Mouse (Mus musculus) forebrain, postnatal 0 days (tissue): ENCODE data around the gene March6. TPM values are rescaled to one million over a fixed set of nuclear protein-coding genes. Genes with fewer than 3 reads are reported as not detected.

Experiments
- ATAC-seq: fragments of 200-750 bp; cut with Nextera tagmentation; 2 replicates; pipeline ENCODE4 v1.8.0; 2017; ENCODE audit warnings: mild to moderate bottlenecking, moderate library complexity
- DNase-seq: peaks from one replicate; pipeline ENCODE4 v3.0.0-alpha.2; 2015
- H3K27ac ChIP-seq: fragments of 300-500 bp; sonication (generic); 2 replicates; pipeline ENCODE4 v1.5.1; 2014; ENCODE audit warnings: low read depth, mild to moderate bottlenecking, antibody characterized with exemption, low read length, moderate library complexity, mixed read lengths
- H3K27me3 ChIP-seq: fragments of 300-500 bp; sonication (generic); 2 replicates; pipeline ENCODE4 v1.6.1; 2014; ENCODE audit warnings: mild to moderate bottlenecking, low read length, mixed read lengths; ENCODE audit not compliant: insufficient read depth
- H3K36me3 ChIP-seq: fragments of 300-500 bp; sonication (generic); 2 replicates; pipeline ENCODE4 v1.6.1; 2014; ENCODE audit warnings: mild to moderate bottlenecking, moderate library complexity; ENCODE audit not compliant: insufficient read depth
- H3K4me1 ChIP-seq: fragments of 300-500 bp; sonication (generic); 2 replicates; pipeline ENCODE4 v1.6.1; 2014; ENCODE audit warnings: antibody characterized with exemption; ENCODE audit not compliant: insufficient read depth
- H3K4me2 ChIP-seq: fragments of 300-500 bp; sonication (generic); 2 replicates; pipeline ENCODE4 v1.6.1; 2014; ENCODE audit warnings: low read depth, mild to moderate bottlenecking, moderate library complexity
- H3K4me3 ChIP-seq: fragments of 300-500 bp; sonication (generic); 2 replicates; pipeline ENCODE4 v1.5.1; 2014; ENCODE audit warnings: low read depth, low read length, mixed read lengths
- H3K9ac ChIP-seq: fragments of 300-500 bp; sonication (generic); 2 replicates; pipeline ENCODE4 v1.6.1; 2014; ENCODE audit warnings: mild to moderate bottlenecking
- H3K9me3 ChIP-seq: fragments of 300-500 bp; sonication (generic); 2 replicates; pipeline ENCODE4 v1.6.1; 2016; ENCODE audit warnings: low read length
- CTCF ChIP-seq: sonication (generic); IDR thresholded peaks from 2 replicates; pipeline ENCODE4 v1.5.1; 2016; ENCODE audit warnings: antibody characterized with exemption, control low read depth, low read depth
- WGBS: fragments of 180-500 bp; shearing (Covaris S2); extraction: QIAGEN DNeasy Blood & Tissue Kit; methylation state at CpG from one replicate; pipeline ENCODE4 v1.1.7; 2014; 5-methylcytosine and 5-hydroxymethylcytosine counted together
- polyA plus RNA-seq: library from polyadenylated mRNA; unstranded; fragments of >200 nt; fragmentation: Nextera tagmentation; extraction: Ambion mirVana; gene quantifications from 2 replicates; pipeline ENCODE4 v1.2.1, GENCODE M21; 2015
- total RNA-seq: library from RNA; depleted of rRNA; stranded (reverse); fragments of >200 nt; gene quantifications from 2 replicates; pipeline ENCODE4 v1.2.3, GENCODE M21; 2014

March6 gene
- total and polyA plus RNA-seq, 2 experiments from 2014 or later: 60.2 to 209 TPM

DNA sequence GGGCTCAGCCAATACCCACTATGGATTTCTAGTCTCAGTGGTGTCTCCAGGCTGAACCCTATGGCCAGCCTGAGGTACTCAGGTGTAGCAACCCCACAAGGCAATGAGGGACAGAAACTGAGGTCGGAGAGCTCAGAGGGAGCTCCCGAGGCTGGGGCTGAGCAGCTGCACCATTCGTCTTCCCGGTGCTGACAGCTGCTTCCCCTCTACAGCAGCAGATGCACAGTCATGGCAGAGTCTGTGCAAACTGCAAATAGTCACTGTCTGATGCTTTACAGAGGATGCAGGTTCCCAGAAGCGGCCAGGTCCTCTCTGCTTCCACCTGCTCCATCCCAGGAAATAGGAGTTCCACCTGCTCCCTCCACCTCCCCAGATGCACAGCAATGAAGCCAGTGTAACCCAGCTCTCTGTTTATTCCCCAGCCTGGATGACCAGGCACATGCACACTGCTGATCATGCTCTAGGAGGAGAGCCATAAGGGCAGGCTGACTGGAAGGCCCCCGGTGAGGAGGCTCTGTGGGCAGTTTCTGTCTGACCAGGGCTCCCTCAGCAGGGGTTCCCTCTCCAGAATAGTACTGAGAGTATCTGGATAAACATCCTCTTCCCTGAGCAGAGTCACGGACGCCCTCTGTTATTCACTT is 104.7 kb downstream of the March6 start:
- 53% methylated on average over 8 of the region's 8 CpGs for WGBS
- DNase-seq (no peak), ATAC-seq (peak; percentile 36; the same call in 1 of the 2 replicates)
- no peak for TF ChIP-seq CTCF
- Histone ChIP-seq H3K9ac (no peak overlapping the region), H3K9me3 (no peaks in the 10 kb centered on the region), H3K4me1 (no peaks in the 10 kb centered on the region; the same call in 1 of the 2 replicates), H3K36me3 (no peaks in the 10 kb centered on the region), H3K27me3 (no peaks in the 10 kb centered on the region), H3K4me3 (no peak overlapping the region), H3K4me2 (no peak overlapping the region), H3K27ac (no peak overlapping the region)

DNA sequence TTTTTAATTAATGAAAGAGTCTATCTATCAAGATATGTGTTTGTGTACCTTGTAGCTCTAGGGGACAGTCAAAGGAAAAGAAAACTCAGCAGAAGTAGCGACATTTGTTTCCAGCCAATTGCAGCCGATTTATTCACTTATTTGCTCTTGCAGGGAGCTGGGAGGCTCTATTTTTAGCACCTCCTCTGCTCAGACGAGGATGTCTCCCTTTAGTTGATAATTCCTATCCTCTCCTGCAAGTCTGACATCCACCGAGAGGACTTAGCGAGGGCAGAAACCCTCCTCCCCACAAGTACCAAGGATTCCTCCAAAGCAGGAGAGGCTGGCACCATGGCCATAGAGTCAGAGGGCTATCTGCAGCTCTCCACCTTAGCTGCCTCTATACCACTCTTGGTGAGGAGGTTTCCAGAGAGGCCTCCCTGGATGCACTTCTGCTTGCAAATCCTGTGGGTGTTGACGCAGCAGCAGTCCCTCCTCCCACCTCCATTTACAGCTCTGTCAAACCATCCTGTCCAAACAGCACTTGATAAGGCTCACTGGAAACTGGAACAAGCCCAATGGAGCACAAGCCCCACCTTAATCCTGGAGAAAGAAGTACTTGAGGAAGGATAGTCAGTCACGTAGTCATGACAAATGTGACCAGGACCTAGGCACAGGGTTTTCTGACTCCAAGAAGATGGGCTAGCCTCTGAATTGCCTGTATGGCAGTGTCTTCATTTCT is 108.0 kb downstream of the March6 start:
- TF ChIP-seq CTCF: no peak
- Histone ChIP-seq H3K9me3 (no peaks in the 10 kb centered on the region), H3K4me1 (no peaks in the 10 kb centered on the region), H3K4me3 (no peak overlapping the region), H3K36me3 (no peaks in the 10 kb centered on the region), H3K27ac (no peak overlapping the region), H3K27me3 (no peaks in the 10 kb centered on the region), H3K4me2 (no peak overlapping the region), H3K9ac (no peak overlapping the region)
- 67% methylated on average over 7 of the region's 7 CpGs for WGBS
- no peak for ATAC-seq
- no peak for DNase-seq

DNA sequence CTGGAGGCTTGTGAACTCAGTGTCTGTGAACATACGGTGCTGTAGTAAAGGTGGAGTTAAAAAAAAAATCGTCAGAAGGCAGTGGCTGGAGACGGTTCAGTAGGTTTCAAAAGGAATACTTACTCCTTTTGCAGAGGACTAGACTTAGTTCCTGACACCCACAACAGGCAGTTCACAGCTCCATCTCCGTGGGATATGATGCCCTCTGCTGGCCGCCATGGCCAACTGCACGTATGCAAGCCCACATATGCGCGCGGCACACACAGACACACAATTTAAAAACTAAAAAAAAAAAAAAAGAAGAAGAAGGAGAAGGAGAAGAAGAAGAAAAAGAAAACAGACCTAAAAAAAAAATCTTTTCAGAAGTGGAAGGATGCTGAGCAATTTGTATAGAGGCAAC is 111.8 kb downstream of the March6 start:
- WGBS: 45% methylated on average over 9 of the region's 9 CpGs
- no peak overlapping the region for H3K4me3 ChIP-seq
- H3K27ac ChIP-seq: no peak overlapping the region
- H3K4me2 ChIP-seq: no peak overlapping the region
- TF ChIP-seq CTCF: peak; percentile 53
- H3K27me3 ChIP-seq: no peaks in the 10 kb centered on the region
- ATAC-seq (no peak), DNase-seq (no peak)
- H3K36me3 ChIP-seq: no peaks in the 10 kb centered on the region
- H3K9me3 ChIP-seq: no peaks in the 10 kb centered on the region
- no peaks in the 10 kb centered on the region for H3K4me1 ChIP-seq
- no peak overlapping the region for H3K9ac ChIP-seq

DNA sequence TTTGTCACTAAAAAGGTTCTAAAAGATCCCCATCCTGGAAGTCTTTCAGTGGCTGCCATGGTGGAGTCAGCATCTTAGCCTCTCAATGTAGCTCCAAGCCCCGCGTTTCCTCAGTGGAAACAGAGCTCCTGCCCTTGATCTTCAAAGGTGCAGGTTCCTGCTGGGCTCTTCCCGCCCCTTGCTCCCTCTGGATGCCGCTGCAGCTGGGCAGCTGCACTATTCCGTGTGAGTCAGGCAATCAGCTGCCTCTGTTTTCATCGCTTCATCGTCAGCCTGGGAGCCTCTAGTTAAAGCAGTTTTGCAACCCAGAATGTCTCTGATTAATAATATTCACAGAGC is 112.2 kb downstream of the March6 start:
- ATAC-seq: no peak

DNA sequence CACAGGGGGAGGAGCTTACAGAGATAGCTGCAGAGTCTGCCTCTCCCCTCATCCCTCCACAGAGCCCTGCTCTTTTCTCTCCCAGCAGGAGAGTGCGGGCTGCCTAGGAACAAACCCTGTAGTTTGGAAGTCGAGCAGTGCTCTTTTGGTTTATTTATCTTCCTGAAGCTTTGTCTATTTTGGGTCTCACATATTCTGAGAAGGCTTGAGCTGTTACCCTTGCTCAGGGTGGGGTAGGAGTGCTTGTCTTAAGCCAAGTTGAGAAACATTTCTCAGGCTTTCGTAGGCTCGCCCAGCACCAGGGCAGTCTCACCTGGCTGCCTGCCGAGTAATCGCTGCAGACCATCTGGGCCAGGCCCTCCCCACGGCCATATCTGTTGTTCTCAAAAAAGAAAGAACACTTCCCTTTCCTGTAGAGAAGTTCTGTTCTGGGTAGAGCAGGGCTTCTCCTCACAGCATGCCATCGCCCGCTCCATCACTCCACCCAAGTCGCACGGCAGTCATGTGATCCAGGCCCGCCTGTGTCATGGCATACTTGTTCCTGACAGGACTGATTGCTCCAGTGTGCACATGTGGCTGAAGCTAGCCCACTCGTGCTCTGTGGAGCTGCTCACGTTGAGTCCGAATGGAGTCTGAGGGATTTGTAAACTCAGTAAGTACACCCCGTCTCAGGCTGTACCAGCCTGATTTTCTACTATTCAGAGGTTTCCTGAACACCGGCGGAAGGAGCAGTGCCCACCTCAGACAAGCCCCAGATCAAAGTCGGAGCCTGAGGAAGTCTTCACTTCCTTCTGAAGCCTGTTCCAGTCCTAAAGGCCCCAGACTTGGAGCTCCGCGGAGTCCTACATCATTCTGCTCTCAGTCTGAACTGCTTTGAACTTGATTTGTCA is 112.8 kb downstream of the March6 start:
- Histone ChIP-seq H3K27ac (no peak overlapping the region; the same call in 1 of the 2 replicates), H3K4me2 (no peak overlapping the region), H3K9ac (no peak overlapping the region), H3K4me1 (no peaks in the 10 kb centered on the region), H3K9me3 (no peaks in the 10 kb centered on the region), H3K36me3 (no peaks in the 10 kb centered on the region), H3K4me3 (no peak overlapping the region), H3K27me3 (no peaks in the 10 kb centered on the region)
- 70% methylated on average over 21 of the region's 21 CpGs for WGBS
- DNase-seq: no peak
- ATAC-seq: 0 out of 2 replicates have a peak, but pooled peaks have one; percentile 20
- TF ChIP-seq CTCF: no peak

More for the DNA sequence above, 112.2 kb downstream of the March6 start:
- Histone ChIP-seq H3K9me3 (no peaks in the 10 kb centered on the region), H3K9ac (no peak overlapping the region), H3K4me2 (no peak overlapping the region), H3K4me3 (no peak overlapping the region), H3K27ac (no peak overlapping the region; the same call in 1 of the 2 replicates), H3K4me1 (no peaks in the 10 kb centered on the region), H3K27me3 (no peaks in the 10 kb centered on the region), H3K36me3 (no peaks in the 10 kb centered on the region)
- no peak for TF ChIP-seq CTCF
- DNase-seq: no peak
- WGBS: 41% methylated on average over 7 of the region's 7 CpGs

DNA sequence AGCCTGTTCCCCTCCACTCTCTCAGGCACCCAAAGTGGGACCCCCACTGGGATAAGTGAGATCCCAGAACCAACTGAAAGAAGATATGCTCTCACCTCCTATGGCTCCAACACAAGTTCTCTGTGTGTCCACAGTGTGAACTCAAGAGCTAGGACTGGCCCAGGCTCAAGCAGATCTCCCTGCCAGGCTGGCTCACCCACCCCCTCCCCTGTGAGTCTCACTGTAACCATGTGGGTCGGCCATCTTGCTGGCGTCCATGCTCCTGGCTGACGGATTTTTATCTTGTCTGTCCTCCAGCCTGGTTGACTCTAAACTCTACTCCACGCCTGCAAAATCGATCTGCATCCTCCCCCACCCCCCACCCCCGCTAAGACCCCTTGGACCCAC is 113.5 kb downstream of the March6 start:
- Histone ChIP-seq H3K36me3 (no peaks in the 10 kb centered on the region), H3K4me1 (no peaks in the 10 kb centered on the region), H3K27ac (no peak overlapping the region), H3K9ac (no peak overlapping the region), H3K4me3 (no peak overlapping the region), H3K9me3 (no peaks in the 10 kb centered on the region), H3K27me3 (no peaks in the 10 kb centered on the region), H3K4me2 (no peak overlapping the region)
- 79% methylated on average over 6 of the region's 6 CpGs for WGBS
- no peak for TF ChIP-seq CTCF
- ATAC-seq (peak; percentile 42), DNase-seq (no peak)
